Mouse (Mus musculus): ENCODE data around the gene Gcn1l1. TPM values are rescaled to one million over a fixed set of nuclear protein-coding genes. Genes with fewer than 3 reads are reported as not detected.

The Gcn1l1 gene
- polyA plus RNA-seq, 1 experiment from 2014 or later: 60.4 TPM

GRCm38 (mm10) chr5:115591506-115591905 is 26.5 kb downstream of the Gcn1l1 start:
- peaks cover 97% of the 10 kb centered on the region for H3K36me3 ChIP-seq (replicated peaks)
- no peaks in the 10 kb centered on the region for H3K27me3 ChIP-seq
- no peak overlapping the region for H3K4me2 ChIP-seq
- no peaks in the 10 kb centered on the region for H3K4me1 ChIP-seq
- ATAC-seq (ENCODE audit: low FRiP score): no peak
- WGBS: 95% methylated on average over 2 of the region's 2 CpGs
- no peak overlapping the region for H3K27ac ChIP-seq
- no peak overlapping the region for H3K9ac ChIP-seq
- H3K9me3 ChIP-seq: no peaks in the 10 kb centered on the region
- no peak overlapping the region for H3K4me3 ChIP-seq (replicated peaks)

- 95% methylated on average over 6 of the region's 6 CpGs for WGBS
- Histone ChIP-seq H3K9ac (no peak overlapping the region), H3K4me1 (no peaks in the 10 kb centered on the region), H3K27ac (no peak overlapping the region), H3K36me3 (replicated peaks) (peaks cover 88% of the 10 kb centered on the region), H3K27me3 (no peaks in the 10 kb centered on the region), H3K4me2 (no peak overlapping the region), H3K4me3 (replicated peaks) (no peak overlapping the region), H3K9me3 (no peaks in the 10 kb centered on the region)
- ATAC-seq (ENCODE audit: low FRiP score): no peak
These were observed 38.5 kb downstream of the Gcn1l1 start for GRCm38 (mm10) chr5:115603561-115603960.

- Histone ChIP-seq H3K4me2 (no peak overlapping the region), H3K36me3 (replicated peaks) (peaks cover 97% of the 10 kb centered on the region), H3K9ac (no peak overlapping the region), H3K4me3 (replicated peaks) (no peak overlapping the region), H3K27ac (no peak overlapping the region), H3K9me3 (no peaks in the 10 kb centered on the region), H3K4me1 (no peaks in the 10 kb centered on the region), H3K27me3 (no peaks in the 10 kb centered on the region)
- 95% methylated on average over 11 of the region's 11 CpGs for WGBS
- ATAC-seq (ENCODE audit: low FRiP score): no peak
These were observed 46.5 kb downstream of the Gcn1l1 start for GRCm38 (mm10) chr5:115611566-115611965.

- no peak overlapping the region for H3K9ac ChIP-seq
- H3K4me2 ChIP-seq: no peak overlapping the region
- WGBS: 88% methylated on average over 9 of the region's 9 CpGs
- no peaks in the 10 kb centered on the region for H3K9me3 ChIP-seq
- no peaks in the 10 kb centered on the region for H3K4me1 ChIP-seq
- ATAC-seq (ENCODE audit: low FRiP score): no peak
- no peak overlapping the region for H3K4me3 ChIP-seq (replicated peaks)
- H3K36me3 ChIP-seq (replicated peaks): peaks cover 100% of the 10 kb centered on the region
- no peak overlapping the region for H3K27ac ChIP-seq
- no peaks in the 10 kb centered on the region for H3K27me3 ChIP-seq
These were observed 48.3 kb downstream of the Gcn1l1 start for GRCm38 (mm10) chr5:115613332-115613731.

- H3K4me1 ChIP-seq: no peaks in the 10 kb centered on the region
- no peak overlapping the region for H3K4me2 ChIP-seq
- H3K4me3 ChIP-seq (replicated peaks): no peak overlapping the region
- peaks cover 100% of the 10 kb centered on the region for H3K36me3 ChIP-seq (replicated peaks)
- no peak for ATAC-seq (ENCODE audit: low FRiP score)
- no peaks in the 10 kb centered on the region for H3K9me3 ChIP-seq
- WGBS: 84% methylated on average over 7 of the region's 7 CpGs
- H3K9ac ChIP-seq: no peak overlapping the region
- no peaks in the 10 kb centered on the region for H3K27me3 ChIP-seq
- H3K27ac ChIP-seq: no peak overlapping the region
These were observed 49.9 kb downstream of the Gcn1l1 start for GRCm38 (mm10) chr5:115614948-115615347.

GRCm38 (mm10) chr5:115619690-115620089 is 54.6 kb downstream of the Gcn1l1 start:
- no peak overlapping the region for H3K4me3 ChIP-seq (replicated peaks)
- no peaks in the 10 kb centered on the region for H3K27me3 ChIP-seq
- H3K27ac ChIP-seq: no peak overlapping the region
- H3K4me2 ChIP-seq: no peak overlapping the region
- H3K4me1 ChIP-seq: no peaks in the 10 kb centered on the region
- peaks cover 79% of the 10 kb centered on the region for H3K36me3 ChIP-seq (replicated peaks)
- ATAC-seq (ENCODE audit: low FRiP score): no peak
- no peaks in the 10 kb centered on the region for H3K9me3 ChIP-seq
- H3K9ac ChIP-seq: no peak overlapping the region
- 95% methylated on average over 15 of the region's 15 CpGs for WGBS

GRCm38 (mm10) chr5:115622686-115623085 is 57.6 kb downstream of the Gcn1l1 start:
- Histone ChIP-seq H3K27me3 (no peaks in the 10 kb centered on the region), H3K9ac (no peak overlapping the region), H3K4me2 (no peak overlapping the region), H3K4me1 (no peaks in the 10 kb centered on the region), H3K4me3 (replicated peaks) (no peak overlapping the region), H3K36me3 (replicated peaks) (peaks cover 49% of the 10 kb centered on the region), H3K9me3 (no peaks in the 10 kb centered on the region), H3K27ac (no peak overlapping the region)
- no peak for ATAC-seq (ENCODE audit: low FRiP score)
- WGBS: 91% methylated on average over 7 of the region's 7 CpGs

GRCm38 (mm10) chr5:115623694-115624440 is 58.8 kb downstream of the Gcn1l1 start:
- Histone ChIP-seq H3K9ac (no peak overlapping the region), H3K27me3 (no peaks in the 10 kb centered on the region), H3K9me3 (no peaks in the 10 kb centered on the region), H3K4me3 (replicated peaks) (no peak overlapping the region), H3K36me3 (replicated peaks) (peaks cover 38% of the 10 kb centered on the region), H3K4me2 (no peak overlapping the region), H3K27ac (no peak overlapping the region), H3K4me1 (no peaks in the 10 kb centered on the region)
- no peak for ATAC-seq (ENCODE audit: low FRiP score)
- 80% methylated on average over 9 of the region's 9 CpGs for WGBS

GRCm38 (mm10) chr5:115626237-115626886 is 61.3 kb downstream of the Gcn1l1 start:
- Histone ChIP-seq H3K27ac (no peak overlapping the region), H3K27me3 (no peaks in the 10 kb centered on the region), H3K9ac (no peak overlapping the region), H3K36me3 (replicated peaks) (peaks cover 14% of the 10 kb centered on the region), H3K4me1 (peaks cover 10% of the 10 kb centered on the region), H3K9me3 (no peaks in the 10 kb centered on the region), H3K4me3 (replicated peaks) (no peak overlapping the region), H3K4me2 (no peak overlapping the region)
- ATAC-seq (ENCODE audit: low FRiP score): no peak
- 85% methylated on average over 10 of the region's 10 CpGs for WGBS

GRCm38 (mm10) chr5:115628083-115628482 is 63.0 kb downstream of the Gcn1l1 start:
- 85% methylated on average over 8 of the region's 8 CpGs for WGBS
- H3K4me3 ChIP-seq (replicated peaks): no peak overlapping the region
- no peak overlapping the region for H3K9ac ChIP-seq
- H3K4me2 ChIP-seq: no peak overlapping the region
- H3K36me3 ChIP-seq (replicated peaks): 0 out of 2 replicates have a peak, but pooled peaks cover 4% of the 10 kb centered on the region
- H3K27ac ChIP-seq: no peak overlapping the region
- no peaks in the 10 kb centered on the region for H3K9me3 ChIP-seq
- H3K4me1 ChIP-seq: peaks cover 18% of the 10 kb centered on the region
- no peaks in the 10 kb centered on the region for H3K27me3 ChIP-seq
- ATAC-seq (ENCODE audit: low FRiP score): no peak

- Histone ChIP-seq H3K27ac (no peak overlapping the region), H3K36me3 (replicated peaks) (no peaks in the 10 kb centered on the region), H3K9me3 (no peaks in the 10 kb centered on the region), H3K4me3 (replicated peaks) (no peak overlapping the region), H3K4me2 (no peak overlapping the region), H3K4me1 (peaks cover 34% of the 10 kb centered on the region), H3K27me3 (no peaks in the 10 kb centered on the region), H3K9ac (no peak overlapping the region)
- ATAC-seq (ENCODE audit: low FRiP score): no peak
- WGBS: 92% methylated on average over 4 of the region's 4 CpGs
These were observed 64.6 kb downstream of the Gcn1l1 start for GRCm38 (mm10) chr5:115629672-115630071.

GRCm38 (mm10) chr5:115630291-115630690 is 65.2 kb downstream of the Gcn1l1 start:
- no peak overlapping the region for H3K4me2 ChIP-seq
- no peak overlapping the region; the same call in 1 of the 2 replicates for H3K4me3 ChIP-seq (replicated peaks)
- 48% methylated on average over 5 of the region's 5 CpGs for WGBS

More at GRCm38 (mm10) chr5:115630291-115630690, 65.2 kb downstream of the Gcn1l1 start:
- no peaks in the 10 kb centered on the region for H3K36me3 ChIP-seq (replicated peaks)
- H3K27ac ChIP-seq: no peak overlapping the region
- ATAC-seq (ENCODE audit: low FRiP score): no peak
- H3K27me3 ChIP-seq: no peaks in the 10 kb centered on the region
- no peak overlapping the region for H3K9ac ChIP-seq
- no peaks in the 10 kb centered on the region for H3K9me3 ChIP-seq
- peaks cover 41% of the 10 kb centered on the region for H3K4me1 ChIP-seq

Data from forebrain, embryonic 12.5 days (tissue).